Mouse (Mus musculus): ENCODE data around the gene Rsrc1. TPM values are rescaled to one million over a fixed set of nuclear protein-coding genes. Genes with fewer than 3 reads are reported as not detected.

Gene Rsrc1
- polyA plus RNA-seq, 1 experiment from 2014 or later = 9.9 TPM

GRCm38 (mm10) chr3:67108428-67108827, 127.2 kb downstream of the Rsrc1 start:
- ATAC-seq = no peak
- Histone ChIP-seq H3K9ac (replicated peaks) (no peak overlapping the region), H3K4me2 (ENCODE audit: low read depth, low read length) (no peak overlapping the region), H3K4me1 (ENCODE audit: insufficient read depth) (no peaks in the 10 kb centered on the region), H3K36me3 (replicated peaks; ENCODE audit: insufficient read depth, low read length) (0 out of 2 replicates have a peak, but pooled peaks cover 2% of the 10 kb centered on the region), H3K27me3 (ENCODE audit: insufficient read depth, low read length) (no peaks in the 10 kb centered on the region), H3K27ac (ENCODE audit: low read depth) (no peak overlapping the region), H3K4me3 (ENCODE audit: low read depth, low read length) (no peak overlapping the region), H3K9me3 (ENCODE audit: low read length) (no peaks in the 10 kb centered on the region)
- WGBS (ENCODE audit: insufficient replicate concordance) = 83% methylated on average over 3 of the region's 3 CpGs
- no peak for DNase-seq
- TF ChIP-seq EP300 (IDR thresholded peaks at IDR 0.05; ENCODE audit: low read depth) (no peak), CTCF (IDR thresholded peaks at IDR 0.05; ENCODE audit: low read depth) (no peak)

- ATAC-seq = no peak
Observed at GRCm38 (mm10) chr3:67116317-67116716, 135.1 kb downstream of the Rsrc1 start.

GRCm38 (mm10) chr3:67132521-67132920, 151.3 kb downstream of the Rsrc1 start:
- WGBS (ENCODE audit: insufficient replicate concordance) = 68% methylated on average over 3 of the region's 3 CpGs
- no peak for TF ChIP-seq CTCF (IDR thresholded peaks at IDR 0.05; ENCODE audit: low read depth)
- no peak for TF ChIP-seq EP300 (IDR thresholded peaks at IDR 0.05; ENCODE audit: low read depth)
- no peak for DNase-seq
- Histone ChIP-seq H3K36me3 (replicated peaks; ENCODE audit: insufficient read depth, low read length) (no peaks in the 10 kb centered on the region), H3K9ac (replicated peaks) (no peak overlapping the region), H3K4me2 (ENCODE audit: low read depth, low read length) (no peak overlapping the region), H3K4me1 (ENCODE audit: insufficient read depth) (no peaks in the 10 kb centered on the region), H3K27me3 (ENCODE audit: insufficient read depth, low read length) (no peaks in the 10 kb centered on the region), H3K9me3 (ENCODE audit: low read length) (0 out of 2 replicates have a peak, but pooled peaks cover 2% of the 10 kb centered on the region), H3K27ac (ENCODE audit: low read depth) (no peak overlapping the region), H3K4me3 (ENCODE audit: low read depth, low read length) (no peak overlapping the region)
- ATAC-seq = no peak

More at GRCm38 (mm10) chr3:67116317-67116716, 135.1 kb downstream of the Rsrc1 start:
- Histone ChIP-seq H3K4me1 (ENCODE audit: insufficient read depth) (no peaks in the 10 kb centered on the region), H3K4me2 (ENCODE audit: low read depth, low read length) (no peak overlapping the region), H3K9me3 (ENCODE audit: low read length) (no peaks in the 10 kb centered on the region), H3K4me3 (ENCODE audit: low read depth, low read length) (no peak overlapping the region), H3K27ac (ENCODE audit: low read depth) (no peak overlapping the region), H3K9ac (replicated peaks) (no peak overlapping the region), H3K36me3 (replicated peaks; ENCODE audit: insufficient read depth, low read length) (no peaks in the 10 kb centered on the region), H3K27me3 (ENCODE audit: insufficient read depth, low read length) (no peaks in the 10 kb centered on the region)
- DNase-seq = no peak
- TF ChIP-seq EP300 (IDR thresholded peaks at IDR 0.05; ENCODE audit: low read depth) (no peak), CTCF (IDR thresholded peaks at IDR 0.05; ENCODE audit: low read depth) (no peak)
- WGBS (ENCODE audit: insufficient replicate concordance) = 88% methylated on average over 4 of the region's 4 CpGs

- 72% methylated on average over 2 of the region's 2 CpGs for WGBS (ENCODE audit: insufficient replicate concordance)
- DNase-seq = no peak
- Histone ChIP-seq H3K36me3 (replicated peaks; ENCODE audit: insufficient read depth, low read length) (no peaks in the 10 kb centered on the region), H3K4me2 (ENCODE audit: low read depth, low read length) (no peak overlapping the region), H3K4me1 (ENCODE audit: insufficient read depth) (no peaks in the 10 kb centered on the region), H3K9ac (replicated peaks) (no peak overlapping the region), H3K27ac (ENCODE audit: low read depth) (no peak overlapping the region), H3K9me3 (ENCODE audit: low read length) (no peaks in the 10 kb centered on the region), H3K27me3 (ENCODE audit: insufficient read depth, low read length) (no peaks in the 10 kb centered on the region), H3K4me3 (ENCODE audit: low read depth, low read length) (no peak overlapping the region)
- no peak for ATAC-seq
- TF ChIP-seq CTCF (IDR thresholded peaks at IDR 0.05; ENCODE audit: low read depth) (no peak), EP300 (IDR thresholded peaks at IDR 0.05; ENCODE audit: low read depth) (no peak)
Observed at GRCm38 (mm10) chr3:67135749-67136375, 154.7 kb downstream of the Rsrc1 start.

GRCm38 (mm10) chr3:67144952-67145351, 163.8 kb downstream of the Rsrc1 start:
- Histone ChIP-seq H3K9me3 (ENCODE audit: low read length) (0 out of 2 replicates have a peak, but pooled peaks cover 3% of the 10 kb centered on the region), H3K4me2 (ENCODE audit: low read depth, low read length) (no peak overlapping the region), H3K27ac (ENCODE audit: low read depth) (no peak overlapping the region), H3K4me1 (ENCODE audit: insufficient read depth) (no peaks in the 10 kb centered on the region), H3K27me3 (ENCODE audit: insufficient read depth, low read length) (no peaks in the 10 kb centered on the region), H3K9ac (replicated peaks) (no peak overlapping the region), H3K36me3 (replicated peaks; ENCODE audit: insufficient read depth, low read length) (no peaks in the 10 kb centered on the region), H3K4me3 (ENCODE audit: low read depth, low read length) (no peak overlapping the region)
- WGBS (ENCODE audit: insufficient replicate concordance) = 64% methylated on average over 2 of the region's 2 CpGs
- DNase-seq (no peak), ATAC-seq (no peak)
- TF ChIP-seq CTCF (IDR thresholded peaks at IDR 0.05; ENCODE audit: low read depth) = no peak
- no peak for TF ChIP-seq EP300 (IDR thresholded peaks at IDR 0.05; ENCODE audit: low read depth)

- TF ChIP-seq CTCF (IDR thresholded peaks at IDR 0.05; ENCODE audit: low read depth) (no peak), EP300 (IDR thresholded peaks at IDR 0.05; ENCODE audit: low read depth) (no peak)
- H3K4me2 ChIP-seq (ENCODE audit: low read depth, low read length) = no peak overlapping the region
- H3K27me3 ChIP-seq (ENCODE audit: insufficient read depth, low read length) = no peaks in the 10 kb centered on the region
- H3K4me3 ChIP-seq (ENCODE audit: low read depth, low read length) = no peak overlapping the region
- H3K36me3 ChIP-seq (replicated peaks; ENCODE audit: insufficient read depth, low read length) = no peaks in the 10 kb centered on the region
- no peak for ATAC-seq
- 95% methylated on average over 1 of the region's 1 CpGs for WGBS (ENCODE audit: insufficient replicate concordance)
- 0 out of 2 replicates have a peak, but pooled peaks cover 3% of the 10 kb centered on the region for H3K9me3 ChIP-seq (ENCODE audit: low read length)
- H3K4me1 ChIP-seq (ENCODE audit: insufficient read depth) = no peaks in the 10 kb centered on the region
- DNase-seq = no peak
- H3K27ac ChIP-seq (ENCODE audit: low read depth) = no peak overlapping the region
- H3K9ac ChIP-seq (replicated peaks) = no peak overlapping the region
Observed at GRCm38 (mm10) chr3:67146280-67146679, 165.1 kb downstream of the Rsrc1 start.
